Mouse (Mus musculus) liver, embryonic 12.5 days (tissue): ENCODE results near the gene Prex1. TPM values are rescaled to one million over a fixed set of nuclear protein-coding genes. Genes with fewer than 3 reads are reported as not detected.

Experiments
- ATAC-seq: fragments of 200-750 bp; cut with Nextera tagmentation; 2 replicates; pipeline ENCODE4 v1.8.0; 2017; ENCODE audit warnings: moderate number of reproducible peaks, mild to moderate bottlenecking, moderate library complexity
- H3K27ac ChIP-seq: fragments of 300-500 bp; sonication (generic); 2 replicates; pipeline ENCODE4 v1.5.1; 2016; ENCODE audit warnings: mild to moderate bottlenecking
- H3K27me3 ChIP-seq: fragments of 300-500 bp; sonication (generic); replicated peaks from 2 replicates; pipeline ENCODE4 v1.6.1; 2016; ENCODE audit warnings: mild to moderate bottlenecking, moderate library complexity
- H3K36me3 ChIP-seq: fragments of 300-500 bp; sonication (generic); 2 replicates; pipeline ENCODE4 v1.6.1; 2016; ENCODE audit warnings: mild to moderate bottlenecking, moderate library complexity
- H3K4me1 ChIP-seq: fragments of 300-500 bp; sonication (generic); 2 replicates; pipeline ENCODE4 v1.6.1; 2016
- H3K4me2 ChIP-seq: fragments of 300-500 bp; sonication (generic); 2 replicates; pipeline ENCODE4 v1.6.1; 2016; ENCODE audit warnings: mild to moderate bottlenecking, moderate library complexity
- H3K4me3 ChIP-seq: fragments of 300-500 bp; sonication (generic); 2 replicates; pipeline ENCODE4 v1.5.1; 2016; ENCODE audit warnings: mild to moderate bottlenecking, moderate library complexity
- H3K9ac ChIP-seq: fragments of 300-500 bp; sonication (generic); 2 replicates; pipeline ENCODE4 v1.6.1; 2016; ENCODE audit warnings: mild to moderate bottlenecking, moderate library complexity
- H3K9me3 ChIP-seq: fragments of 300-500 bp; sonication (generic); replicated peaks from 2 replicates; pipeline ENCODE4 v1.6.1; 2016; ENCODE audit warnings: mild to moderate bottlenecking, moderate library complexity
- WGBS: fragments of 180-500 bp; shearing (Covaris S2); methylation state at CpG from one replicate; pipeline ENCODE4 v1.1.7; 2016; ENCODE audit not compliant: insufficient replicate concordance; 5-methylcytosine and 5-hydroxymethylcytosine counted together
- polyA plus RNA-seq: library from polyadenylated mRNA; unstranded; fragments of >200 nt; fragmentation: Nextera tagmentation; extraction: Ambion mirVana; gene quantifications from 2 replicates; pipeline ENCODE4 v1.2.1, GENCODE M21; 2016

Prex1 gene
- polyA plus RNA-seq, 1 experiment from 2014 or later: 17.5 TPM

DNA sequence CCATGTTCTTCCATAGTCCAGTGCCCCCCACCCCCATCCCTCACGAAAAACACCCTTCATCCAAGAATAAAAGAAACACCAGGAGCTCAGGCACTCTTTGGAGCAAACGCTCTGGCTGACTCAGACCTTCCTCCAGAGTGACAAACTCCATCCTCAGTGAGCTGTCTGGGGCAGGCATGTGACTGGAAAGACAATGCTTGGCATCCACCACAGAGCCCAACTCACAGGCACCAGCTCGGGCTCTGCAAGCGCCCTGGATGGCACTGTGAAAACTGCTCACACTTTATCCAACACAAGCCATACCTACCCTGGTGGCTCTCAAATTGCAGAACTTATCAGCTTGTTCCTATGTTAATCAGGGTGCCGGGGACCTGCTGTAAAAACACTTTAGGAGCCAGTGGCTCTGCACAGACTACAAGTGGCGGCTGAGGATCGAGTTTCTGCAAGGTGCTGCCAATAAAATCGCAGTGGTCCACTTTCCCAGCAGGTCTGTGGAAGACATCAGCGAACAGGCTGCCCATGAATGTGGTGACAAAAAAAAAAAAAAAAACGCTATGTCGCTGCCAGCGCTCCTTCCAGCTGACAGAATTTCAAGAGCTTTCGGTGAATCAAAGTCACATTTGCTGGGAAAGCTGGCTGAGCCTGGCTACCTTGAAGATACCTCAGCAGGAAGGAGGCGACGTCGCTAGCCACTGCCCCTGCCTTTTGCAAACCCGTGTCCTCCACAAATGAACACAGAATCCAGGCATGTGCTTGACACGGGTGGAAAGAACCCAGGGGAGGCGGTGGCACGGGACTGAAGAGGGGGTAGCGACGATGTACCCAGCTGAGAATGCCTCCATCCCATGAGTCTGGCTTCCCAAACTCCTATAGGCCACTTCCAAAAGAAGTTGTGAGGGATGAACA, 45.6 kb downstream of the Prex1 start:
- H3K36me3 ChIP-seq: no peaks in the 10 kb centered on the region
- no peak overlapping the region for H3K4me2 ChIP-seq
- peaks cover 71% of the 10 kb centered on the region for H3K4me1 ChIP-seq
- H3K4me3 ChIP-seq: no peak overlapping the region
- no peaks in the 10 kb centered on the region for H3K9me3 ChIP-seq
- no peak overlapping the region for H3K9ac ChIP-seq
- H3K27me3 ChIP-seq: 0 out of 2 replicates have a peak, but pooled peaks cover 1% of the 10 kb centered on the region
- WGBS: 65% methylated on average over 22 of the region's 22 CpGs
- no peak overlapping the region for H3K27ac ChIP-seq
- ATAC-seq: no peak

DNA sequence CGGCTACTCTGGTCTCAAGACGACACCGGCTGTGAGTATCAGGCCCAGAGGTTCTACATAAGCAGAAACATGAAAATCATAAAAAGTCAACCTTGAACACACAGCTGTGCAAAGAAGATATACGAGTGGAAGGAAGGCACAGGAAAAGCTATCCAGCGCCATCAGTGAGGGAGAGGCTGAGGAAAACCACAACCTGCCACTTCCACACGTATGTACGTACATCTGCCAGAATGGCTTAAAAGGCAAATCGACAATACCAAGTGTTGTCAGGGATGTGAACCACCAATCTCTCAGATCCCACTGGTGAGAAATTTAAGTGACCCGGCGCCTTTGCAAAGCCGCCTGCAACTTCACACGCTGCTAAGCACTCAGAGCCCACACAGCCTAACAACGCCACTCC, 47.5 kb downstream of the Prex1 start:
- H3K9me3 ChIP-seq: no peaks in the 10 kb centered on the region
- H3K36me3 ChIP-seq: no peaks in the 10 kb centered on the region
- H3K4me2 ChIP-seq: peak overlapping the region; percentile 57
- H3K9ac ChIP-seq: peak overlapping the region; percentile 22; the same call in 1 of the 2 replicates
- WGBS: 54% methylated on average over 13 of the region's 13 CpGs
- ATAC-seq: no peak
- peak overlapping the region; percentile 62 for H3K27ac ChIP-seq
- no peaks in the 10 kb centered on the region for H3K27me3 ChIP-seq
- H3K4me3 ChIP-seq: no peak overlapping the region
- H3K4me1 ChIP-seq: peaks cover 69% of the 10 kb centered on the region

GRCm38 (mm10) chr2:166665244-166665922, 48.2 kb downstream of the Prex1 start:
- Histone ChIP-seq H3K4me2 (peak overlapping the region; percentile 57), H3K4me3 (0 out of 2 replicates have a peak overlapping the region, but pooled peaks have one; percentile 2), H3K36me3 (no peaks in the 10 kb centered on the region), H3K27me3 (no peaks in the 10 kb centered on the region), H3K4me1 (peaks cover 67% of the 10 kb centered on the region), H3K9ac (peak overlapping the region; percentile 22; the same call in 1 of the 2 replicates), H3K9me3 (no peaks in the 10 kb centered on the region), H3K27ac (peak overlapping the region; percentile 62)
- WGBS: 46% methylated on average over 6 of the region's 6 CpGs
- peak; percentile 91 for ATAC-seq

GRCm38 (mm10) chr2:166664506-166664905, 49.1 kb downstream of the Prex1 start:
- Histone ChIP-seq H3K9me3 (no peaks in the 10 kb centered on the region), H3K4me1 (peaks cover 66% of the 10 kb centered on the region), H3K4me3 (no peak overlapping the region), H3K36me3 (no peaks in the 10 kb centered on the region), H3K27me3 (no peaks in the 10 kb centered on the region), H3K27ac (no peak overlapping the region), H3K9ac (no peak overlapping the region), H3K4me2 (no peak overlapping the region)
- 83% methylated on average over 15 of the region's 15 CpGs for WGBS
- no peak for ATAC-seq

DNA sequence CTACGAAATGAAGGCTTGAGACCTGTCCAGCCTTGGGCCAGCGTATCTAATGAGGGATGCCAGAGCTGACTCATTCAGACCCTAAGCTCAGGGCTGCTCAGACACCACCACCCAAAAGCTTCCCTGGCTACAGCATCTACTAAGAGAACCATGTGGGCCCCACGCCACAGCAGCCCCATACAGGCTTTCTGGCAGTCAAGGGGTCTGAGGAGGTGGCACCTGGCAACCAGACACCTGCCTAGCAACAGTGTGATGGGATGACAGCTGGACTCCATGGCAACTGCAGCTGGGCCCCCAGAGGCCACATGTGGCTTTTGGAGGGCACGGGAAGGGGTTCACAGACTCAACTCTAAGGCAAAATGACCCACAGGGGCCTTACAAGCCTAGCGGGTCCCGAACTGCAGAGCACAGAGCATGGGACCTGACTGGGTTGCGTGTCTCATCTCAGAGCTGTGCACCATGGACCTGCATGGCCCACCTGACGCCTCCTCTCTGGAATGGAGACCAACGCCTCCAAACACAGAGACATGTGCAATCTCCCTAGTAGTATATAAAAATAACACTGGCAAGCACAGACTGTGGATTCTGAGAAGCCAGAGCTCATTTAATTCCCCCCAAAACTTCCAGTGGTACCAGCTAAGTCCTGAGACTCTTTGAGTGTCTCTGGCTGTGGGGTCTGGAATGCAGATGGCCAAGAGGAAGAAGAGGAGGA, 50.2 kb downstream of the Prex1 start:
- no peak for ATAC-seq
- Histone ChIP-seq H3K4me1 (peaks cover 60% of the 10 kb centered on the region), H3K36me3 (no peaks in the 10 kb centered on the region), H3K4me2 (no peak overlapping the region), H3K9ac (no peak overlapping the region), H3K27me3 (no peaks in the 10 kb centered on the region), H3K4me3 (no peak overlapping the region), H3K27ac (no peak overlapping the region), H3K9me3 (no peaks in the 10 kb centered on the region)
- 81% methylated on average over 9 of the region's 9 CpGs for WGBS

DNA sequence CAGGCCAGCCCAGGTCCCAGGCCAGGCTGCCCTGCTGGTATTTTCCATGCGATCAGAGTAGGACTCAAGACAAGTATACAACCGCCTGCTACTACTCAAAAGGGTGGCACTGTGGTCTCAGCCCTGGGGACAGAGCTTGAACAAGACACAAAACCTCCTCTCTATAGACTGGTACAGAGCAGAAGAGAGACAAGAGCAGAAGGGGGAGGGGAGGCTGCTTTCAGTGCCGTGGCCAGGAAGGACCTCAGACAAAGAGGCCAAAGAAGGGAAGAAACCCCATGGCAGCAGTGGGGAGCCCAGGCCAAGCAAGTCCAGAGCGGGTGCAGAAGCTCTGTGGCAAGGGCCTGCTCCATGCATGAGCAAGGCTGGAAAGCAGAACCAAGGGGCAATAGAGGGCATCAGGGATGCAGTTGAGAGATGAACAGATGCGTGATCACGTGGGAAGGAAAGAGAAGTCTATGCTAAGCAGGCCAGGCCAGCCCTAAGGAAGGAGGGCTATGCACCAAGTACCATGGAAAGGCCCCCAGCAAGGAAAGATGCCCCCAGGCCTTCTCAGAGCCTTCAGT, 51.0 kb downstream of the Prex1 start:
- 69% methylated on average over 6 of the region's 6 CpGs for WGBS
- peaks cover 68% of the 10 kb centered on the region for H3K4me1 ChIP-seq
- H3K27ac ChIP-seq: no peak overlapping the region
- ATAC-seq: no peak
- no peaks in the 10 kb centered on the region for H3K27me3 ChIP-seq
- no peak overlapping the region for H3K4me3 ChIP-seq
- H3K4me2 ChIP-seq: no peak overlapping the region
- no peaks in the 10 kb centered on the region for H3K36me3 ChIP-seq
- H3K9ac ChIP-seq: no peak overlapping the region
- H3K9me3 ChIP-seq: no peaks in the 10 kb centered on the region

GRCm38 (mm10) chr2:166661971-166662370, 51.7 kb downstream of the Prex1 start:
- no peak overlapping the region for H3K27ac ChIP-seq
- no peak overlapping the region for H3K4me3 ChIP-seq
- H3K27me3 ChIP-seq: no peaks in the 10 kb centered on the region
- ATAC-seq: no peak
- WGBS: 72% methylated on average over 3 of the region's 3 CpGs
- H3K4me1 ChIP-seq: peaks cover 70% of the 10 kb centered on the region
- no peak overlapping the region for H3K9ac ChIP-seq
- no peak overlapping the region for H3K4me2 ChIP-seq
- H3K36me3 ChIP-seq: no peaks in the 10 kb centered on the region
- H3K9me3 ChIP-seq: no peaks in the 10 kb centered on the region

DNA sequence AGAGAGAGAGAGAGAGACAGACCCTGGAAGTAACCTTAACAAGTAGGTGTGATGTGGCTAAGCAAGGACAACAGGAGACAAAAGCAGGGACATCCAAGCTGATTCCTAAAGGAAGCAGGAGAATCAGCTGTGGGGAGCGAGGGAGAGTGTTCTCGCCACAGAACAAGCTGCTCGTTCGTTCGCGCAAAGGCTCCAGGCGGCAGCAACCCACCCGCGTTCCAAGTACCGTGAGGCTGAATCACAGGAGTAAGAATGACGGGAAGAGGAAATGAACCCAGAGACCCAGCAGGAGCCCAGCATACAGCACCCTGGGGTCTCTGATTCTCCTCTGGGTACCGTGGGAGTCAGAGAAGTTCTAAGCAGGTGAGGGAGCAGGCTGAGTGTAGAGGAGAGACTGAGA, 52.1 kb downstream of the Prex1 start:
- 74% methylated on average over 12 of the region's 12 CpGs for WGBS
- Histone ChIP-seq H3K9me3 (no peaks in the 10 kb centered on the region), H3K9ac (no peak overlapping the region), H3K27me3 (no peaks in the 10 kb centered on the region), H3K4me2 (no peak overlapping the region), H3K27ac (no peak overlapping the region), H3K4me1 (peaks cover 71% of the 10 kb centered on the region), H3K36me3 (no peaks in the 10 kb centered on the region), H3K4me3 (no peak overlapping the region)
- ATAC-seq: no peak

- no peak overlapping the region for H3K4me3 ChIP-seq
- no peak for ATAC-seq
- no peak overlapping the region for H3K9ac ChIP-seq
- H3K9me3 ChIP-seq: no peaks in the 10 kb centered on the region
- no peak overlapping the region for H3K27ac ChIP-seq
- H3K4me2 ChIP-seq: no peak overlapping the region
- H3K4me1 ChIP-seq: peaks cover 64% of the 10 kb centered on the region
- 60% methylated on average over 3 of the region's 3 CpGs for WGBS
- H3K27me3 ChIP-seq: no peaks in the 10 kb centered on the region
- no peaks in the 10 kb centered on the region for H3K36me3 ChIP-seq
These were observed 55.3 kb downstream of the Prex1 start for GRCm38 (mm10) chr2:166658380-166658779.

GRCm38 (mm10) chr2:166657451-166658011, 56.1 kb downstream of the Prex1 start:
- Histone ChIP-seq H3K9ac (no peak overlapping the region), H3K9me3 (no peaks in the 10 kb centered on the region), H3K27ac (no peak overlapping the region), H3K27me3 (no peaks in the 10 kb centered on the region), H3K36me3 (no peaks in the 10 kb centered on the region), H3K4me1 (peaks cover 57% of the 10 kb centered on the region), H3K4me2 (no peak overlapping the region), H3K4me3 (no peak overlapping the region)
- ATAC-seq: peak; percentile 43; the same call in 1 of the 2 replicates
- 56% methylated on average over 10 of the region's 10 CpGs for WGBS

- Histone ChIP-seq H3K36me3 (no peaks in the 10 kb centered on the region), H3K9me3 (no peaks in the 10 kb centered on the region), H3K4me3 (no peak overlapping the region), H3K4me2 (peak overlapping the region; percentile 33), H3K27me3 (no peaks in the 10 kb centered on the region), H3K4me1 (peaks cover 63% of the 10 kb centered on the region), H3K27ac (0 out of 2 replicates have a peak overlapping the region, but pooled peaks have one; percentile 4), H3K9ac (no peak overlapping the region; the same call in 1 of the 2 replicates)
- 24% methylated on average over 4 of the region's 4 CpGs for WGBS
- no peak for ATAC-seq
These were observed 57.0 kb downstream of the Prex1 start for GRCm38 (mm10) chr2:166656630-166657029.
